ENCODE assay signal across 18 mouse cellular contexts in genomic region chr11:56750639-56751038, GRCm38 (mm10).
DNase-seq lines count a peak whose midpoint lies in the region; ATAC-seq and TF ChIP-seq lines count a peak whose summit lies in the region.
"Had no signal": no experiment of that assay in that cellular context is flagged by ENCODE, and none has a peak within 500 bp of the region (broad histone marks: within the 10 kb centered on the region; RNA-seq: fewer than 3 reads in every experiment).

No protein-coding gene starts in this region.

- no peaks in the 10 kb centered on the region for H3K9me3 ChIP-seq in forebrain, embryonic 12.5 days
- H3K9me3 ChIP-seq in forebrain, embryonic 10.5 days, result no peaks in the 10 kb centered on the region
- no peaks in the 10 kb centered on the region for H3K9me3 ChIP-seq in lung, embryonic 14.5 days (ENCODE audit: low read depth, low read length)
- H3K9me3 ChIP-seq: embryonic facial prominence, embryonic 13.5 days; heart, embryonic 15.5 days; hindbrain, embryonic 15.5 days had no signal

- DNase-seq in forebrain, embryonic 10.5 days (ENCODE audit: extremely low spot score, low spot score), result no peak
- DNase-seq in lung, embryonic 14.5 days, result peak; percentile 26
- no peak for DNase-seq in lung, postnatal 14 days
- peak; percentile 6 for DNase-seq in ES-CJ7 (ENCODE audit: low read depth, low spot score)
- peak; percentile 26 for DNase-seq in retina, postnatal 1 day
- no peak for DNase-seq in embryo, embryonic 11 days
- DNase-seq: adrenal gland, postnatal 10 days; cerebellum, adult 11 months; cerebellum, adult 8-10 months; cerebellum, postnatal 14 days; gastrocnemius, postnatal 10 days; heart, adult 18-20 months; heart, postnatal 14 days had no signal

- TF ChIP-seq CTCF in lung, embryonic 14.5 days (IDR thresholded peaks at IDR 0.05; ENCODE audit: low read depth), result no peak

- H3K4me3 ChIP-seq in forebrain, embryonic 12.5 days (replicated peaks), result no peak overlapping the region
- no peak overlapping the region for H3K4me3 ChIP-seq in forebrain, embryonic 10.5 days
- no peak overlapping the region for H3K4me3 ChIP-seq in lung, embryonic 14.5 days (ENCODE audit: low read depth, low read length)
- H3K4me3 ChIP-seq: embryonic facial prominence, embryonic 13.5 days; heart, embryonic 15.5 days; hindbrain, embryonic 15.5 days had no signal

- no peak overlapping the region for H3K9ac ChIP-seq in forebrain, embryonic 12.5 days
- no peak overlapping the region for H3K9ac ChIP-seq in lung, embryonic 14.5 days
- H3K9ac ChIP-seq: embryonic facial prominence, embryonic 13.5 days; heart, embryonic 15.5 days; hindbrain, embryonic 15.5 days had no signal

- peaks cover 18% of the 10 kb centered on the region for H3K4me1 ChIP-seq in forebrain, embryonic 12.5 days
- H3K4me1 ChIP-seq in forebrain, embryonic 10.5 days, result peaks cover 22% of the 10 kb centered on the region
- no peaks in the 10 kb centered on the region for H3K4me1 ChIP-seq in lung, embryonic 14.5 days (ENCODE audit: insufficient read depth)

- 0 out of 2 replicates have a peak, but pooled peaks have one; percentile 14 for ATAC-seq in forebrain, embryonic 12.5 days (ENCODE audit: low FRiP score)
- ATAC-seq in lung, embryonic 14.5 days (ENCODE audit: insufficient read depth), result peak; percentile 54; the same call in 1 of the 2 replicates

- H3K36me3 ChIP-seq in forebrain, embryonic 12.5 days (replicated peaks), result no peaks in the 10 kb centered on the region
- H3K36me3 ChIP-seq in forebrain, embryonic 10.5 days (replicated peaks), result no peaks in the 10 kb centered on the region
- H3K36me3 ChIP-seq in lung, embryonic 14.5 days (ENCODE audit: insufficient read depth), result no peaks in the 10 kb centered on the region
- H3K36me3 ChIP-seq: embryonic facial prominence, embryonic 13.5 days; heart, embryonic 15.5 days; hindbrain, embryonic 15.5 days had no signal

- no peak overlapping the region for H3K27ac ChIP-seq in forebrain, embryonic 12.5 days
- H3K27ac ChIP-seq in forebrain, embryonic 10.5 days, result no peak overlapping the region; the same call in 1 of the 2 replicates
- H3K27ac ChIP-seq in lung, embryonic 14.5 days (ENCODE audit: low read depth), result no peak overlapping the region
- H3K27ac ChIP-seq: embryonic facial prominence, embryonic 13.5 days; hindbrain, embryonic 15.5 days had no signal

- 27% methylated on average over 8 of the region's 8 CpGs for WGBS in forebrain, embryonic 12.5 days
- 41% methylated on average over 8 of the region's 8 CpGs for WGBS in forebrain, embryonic 10.5 days
- 25% methylated on average over 8 of the region's 8 CpGs for WGBS in lung, embryonic 14.5 days

- H3K27me3 ChIP-seq in forebrain, embryonic 12.5 days, result no peaks in the 10 kb centered on the region
- peaks cover 3% of the 10 kb centered on the region; the same call in 1 of the 2 replicates for H3K27me3 ChIP-seq in forebrain, embryonic 10.5 days (ENCODE audit: poor library complexity, severe bottlenecking)
- no peaks in the 10 kb centered on the region for H3K27me3 ChIP-seq in lung, embryonic 14.5 days (ENCODE audit: insufficient read depth, low read length)
- H3K27me3 ChIP-seq: embryonic facial prominence, embryonic 13.5 days; heart, embryonic 15.5 days; hindbrain, embryonic 15.5 days had no signal

- H3K4me2 ChIP-seq in forebrain, embryonic 12.5 days, result no peak overlapping the region
- H3K4me2 ChIP-seq in lung, embryonic 14.5 days, result no peak overlapping the region
- H3K4me2 ChIP-seq: embryonic facial prominence, embryonic 13.5 days; heart, embryonic 11.5 days; heart, embryonic 15.5 days; hindbrain, embryonic 15.5 days had no signal

Comparison
In these comparisons a context has a peak if more than half of its experiments do, and no peak if none do; other contexts are left out.
1. DNase-seq: peak in lung, embryonic 14.5 days (single experiment), ES-CJ7 (single experiment) and retina, postnatal 1 day (single experiment); none in forebrain, embryonic 10.5 days (single experiment), lung, postnatal 14 days (single experiment) and embryo, embryonic 11 days (single experiment).